Mouse (Mus musculus) cerebellum, adult 2 months (tissue): Measurements from ENCODE around the gene Col13a1.

Source experiments
- CTCF ChIP-seq: fragments of 200-500 bp; IDR thresholded peaks from 2 replicates; pipeline ENCODE4 v1.5.1; 2011; ENCODE audit warnings: low read depth, mild to moderate bottlenecking, control low read depth, low read length, moderate library complexity, borderline replicate concordance; ENCODE audit not compliant: insufficient read depth
- POLR2A ChIP-seq: fragments of 200-500 bp; IDR thresholded peaks from 2 replicates; pipeline ENCODE4 v1.6.1; 2011; ENCODE audit warnings: low read length, control low read depth, borderline replicate concordance; ENCODE audit not compliant: insufficient read depth

DNA sequence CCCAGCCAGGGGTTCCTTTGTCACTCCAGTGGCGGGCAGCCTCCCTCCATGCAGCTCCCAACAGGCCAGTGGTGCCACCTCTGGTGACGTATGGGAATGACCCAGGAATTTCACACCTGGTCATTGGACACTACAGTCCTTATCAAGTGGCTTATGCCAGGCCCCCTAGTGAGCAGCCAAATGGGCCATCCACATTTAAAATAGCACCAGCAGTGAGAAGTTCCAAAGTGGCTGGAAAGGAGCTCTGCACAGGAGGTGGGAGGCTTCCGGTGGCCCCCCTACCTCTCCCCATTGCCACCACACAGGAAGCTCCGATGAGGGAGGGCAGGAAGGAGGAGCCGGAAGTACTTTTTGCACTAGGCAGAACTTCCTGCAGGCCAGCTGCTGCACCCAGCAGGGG is 72.7 kb downstream of the Col13a1 start:
- 0 out of 2 replicates have a peak, but pooled peaks have one; percentile 14 for TF ChIP-seq CTCF
- TF ChIP-seq POLR2A = no peak
